Mouse (Mus musculus) embryonic facial prominence, embryonic 12.5 days (tissue): ENCODE measurements around the gene Trcg1. TPM values are rescaled to one million over a fixed set of nuclear protein-coding genes. Genes with fewer than 3 reads are reported as not detected.
"Not testable (repeated sequence)": the region's sequence is repeated elsewhere in the genome, so short reads cannot be mapped to it uniquely, and the experiment has no call there.

Source experiments
- ATAC-seq: fragments of 200-750 bp; cut with Nextera tagmentation; 2 replicates; pipeline ENCODE4 v1.8.0; 2017; ENCODE audit not compliant: insufficient number of reproducible peaks, insufficient read depth, low FRiP score, low TSS enrichment
- H3K27ac ChIP-seq: fragments of 300-500 bp; sonication (generic); 2 replicates; pipeline ENCODE4 v1.5.1; 2016; ENCODE audit warnings: mild to moderate bottlenecking
- H3K27me3 ChIP-seq: fragments of 300-500 bp; sonication (generic); 2 replicates; pipeline ENCODE4 v1.6.1; 2016; ENCODE audit warnings: mild to moderate bottlenecking, moderate library complexity
- H3K36me3 ChIP-seq: fragments of 300-500 bp; sonication (generic); 2 replicates; pipeline ENCODE4 v1.6.1; 2016; ENCODE audit warnings: mild to moderate bottlenecking
- H3K4me1 ChIP-seq: fragments of 300-500 bp; sonication (generic); 2 replicates; pipeline ENCODE4 v1.6.1; 2016
- H3K4me2 ChIP-seq: fragments of 300-500 bp; sonication (generic); replicated peaks from 2 replicates; pipeline ENCODE4 v1.6.1; 2016; ENCODE audit warnings: mild to moderate bottlenecking, moderate library complexity
- H3K4me3 ChIP-seq: fragments of 300-500 bp; sonication (generic); 2 replicates; pipeline ENCODE4 v1.5.1; 2016; ENCODE audit warnings: mild to moderate bottlenecking
- H3K9ac ChIP-seq: fragments of 300-500 bp; sonication (generic); 2 replicates; pipeline ENCODE4 v1.6.1; 2016; ENCODE audit warnings: mild to moderate bottlenecking, moderate library complexity
- H3K9me3 ChIP-seq: fragments of 300-500 bp; sonication (generic); 2 replicates; pipeline ENCODE4 v1.6.1; 2016; ENCODE audit warnings: mild to moderate bottlenecking, moderate library complexity
- WGBS: fragments of 180-500 bp; shearing (Covaris S2); methylation state at CpG from one replicate; pipeline ENCODE4 v1.1.7; 2016; 5-methylcytosine and 5-hydroxymethylcytosine counted together
- polyA plus RNA-seq: library from polyadenylated mRNA; unstranded; fragments of >200 nt; fragmentation: Nextera tagmentation; extraction: Ambion mirVana; gene quantifications from 2 replicates; pipeline ENCODE4 v1.2.1, GENCODE M21; 2016

The Trcg1 gene
- not detected in 2 replicates for polyA plus RNA-seq

- WGBS: 85% methylated on average over 2 of the region's 2 CpGs
Observed at GRCm38 (mm10) chr9:57236256-57236655, at the start of gene Trcg1. Gene Trcg1 (plus strand): TSS chr9:57236556.

GRCm38 (mm10) chr9:57196708-57197107 is 39.6 kb upstream of the Trcg1 start:
- no peak overlapping the region for H3K4me3 ChIP-seq
- no peak for ATAC-seq
- peaks cover 3% of the 10 kb centered on the region; the same call in 1 of the 2 replicates for H3K27me3 ChIP-seq
- no peak overlapping the region for H3K4me2 ChIP-seq
- WGBS: 62% methylated on average over 3 of the region's 3 CpGs
- H3K36me3 ChIP-seq: no peaks in the 10 kb centered on the region
- H3K4me1 ChIP-seq: no peaks in the 10 kb centered on the region
- no peak overlapping the region for H3K9ac ChIP-seq
- no peak overlapping the region for H3K27ac ChIP-seq
- H3K9me3 ChIP-seq: no peaks in the 10 kb centered on the region

More at GRCm38 (mm10) chr9:57236256-57236655, at the start of gene Trcg1:
- Histone ChIP-seq H3K4me3 (no peak within 1 kb of the TSS), H3K36me3 (no peaks in the 10 kb centered on the region), H3K9me3 (no peaks in the 10 kb centered on the region), H3K27ac (no peak within 1 kb of the TSS), H3K4me1 (no peaks in the 10 kb centered on the region), H3K4me2 (no peak within 1 kb of the TSS), H3K9ac (no peak within 1 kb of the TSS), H3K27me3 (no peaks in the 10 kb centered on the region)
- no peak for ATAC-seq

- no peak overlapping the region for H3K9ac ChIP-seq
- 70% methylated on average over 8 of the region's 8 CpGs for WGBS
- no peak overlapping the region for H3K4me3 ChIP-seq
- H3K9me3 ChIP-seq: no peaks in the 10 kb centered on the region
- peaks cover 3% of the 10 kb centered on the region; the same call in 1 of the 2 replicates for H3K27me3 ChIP-seq
- no peaks in the 10 kb centered on the region for H3K36me3 ChIP-seq
- H3K4me2 ChIP-seq: no peak overlapping the region
- no peaks in the 10 kb centered on the region for H3K4me1 ChIP-seq
- ATAC-seq: no peak
- no peak overlapping the region for H3K27ac ChIP-seq
Observed at GRCm38 (mm10) chr9:57197414-57197813, 38.9 kb upstream of the Trcg1 start.

- Histone ChIP-seq H3K9ac (no peak overlapping the region), H3K4me2 (no peak overlapping the region), H3K27ac (no peak overlapping the region), H3K27me3 (no peaks in the 10 kb centered on the region), H3K9me3 (no peaks in the 10 kb centered on the region), H3K36me3 (no peaks in the 10 kb centered on the region), H3K4me1 (no peaks in the 10 kb centered on the region), H3K4me3 (no peak overlapping the region)
- WGBS: 79% methylated on average over 7 of the region's 7 CpGs
- no peak for ATAC-seq
Observed at GRCm38 (mm10) chr9:57202981-57203380, 33.4 kb upstream of the Trcg1 start.

- H3K4me3 ChIP-seq, H3K4me1 ChIP-seq, ATAC-seq, H3K27me3 ChIP-seq, H3K9ac ChIP-seq, H3K9me3 ChIP-seq, H3K36me3 ChIP-seq, H3K27ac ChIP-seq, H3K4me2 ChIP-seq: not testable (repeated sequence)
- WGBS: 84% methylated on average over 13 of the region's 13 CpGs
Observed at GRCm38 (mm10) chr9:57203571-57203970, 32.8 kb upstream of the Trcg1 start.

GRCm38 (mm10) chr9:57206896-57207295 is 29.5 kb upstream of the Trcg1 start:
- H3K27me3 ChIP-seq: no peaks in the 10 kb centered on the region
- H3K36me3 ChIP-seq: no peaks in the 10 kb centered on the region
- no peaks in the 10 kb centered on the region for H3K9me3 ChIP-seq
- H3K9ac ChIP-seq: no peak overlapping the region
- no peak for ATAC-seq
- H3K4me3 ChIP-seq: no peak overlapping the region
- 72% methylated on average over 2 of the region's 2 CpGs for WGBS
- no peaks in the 10 kb centered on the region for H3K4me1 ChIP-seq
- no peak overlapping the region for H3K27ac ChIP-seq
- H3K4me2 ChIP-seq: no peak overlapping the region

- ATAC-seq: no peak
- 31% methylated on average over 3 of the region's 3 CpGs for WGBS
- H3K9ac ChIP-seq: no peak overlapping the region
Observed at GRCm38 (mm10) chr9:57209316-57209715, 27.0 kb upstream of the Trcg1 start.

GRCm38 (mm10) chr9:57212448-57213222 is 23.7 kb upstream of the Trcg1 start:
- WGBS: 62% methylated on average over 9 of the region's 9 CpGs
- no peak overlapping the region for H3K27ac ChIP-seq
- ATAC-seq: no peak

More at GRCm38 (mm10) chr9:57209316-57209715, 27.0 kb upstream of the Trcg1 start:
- H3K36me3 ChIP-seq: no peaks in the 10 kb centered on the region
- H3K4me3 ChIP-seq: no peak overlapping the region
- no peaks in the 10 kb centered on the region for H3K27me3 ChIP-seq
- H3K9me3 ChIP-seq: no peaks in the 10 kb centered on the region
- H3K27ac ChIP-seq: no peak overlapping the region
- H3K4me2 ChIP-seq: no peak overlapping the region
- no peaks in the 10 kb centered on the region for H3K4me1 ChIP-seq

GRCm38 (mm10) chr9:57214500-57214899 is 21.9 kb upstream of the Trcg1 start:
- H3K36me3 ChIP-seq: no peaks in the 10 kb centered on the region
- H3K9ac ChIP-seq: no peak overlapping the region
- H3K27ac ChIP-seq: no peak overlapping the region
- no peaks in the 10 kb centered on the region for H3K4me1 ChIP-seq
- no peak overlapping the region for H3K4me2 ChIP-seq
- no peak for ATAC-seq
- H3K9me3 ChIP-seq: no peaks in the 10 kb centered on the region
- H3K4me3 ChIP-seq: no peak overlapping the region
- 65% methylated on average over 6 of the region's 6 CpGs for WGBS
- no peaks in the 10 kb centered on the region for H3K27me3 ChIP-seq

More at GRCm38 (mm10) chr9:57212448-57213222, 23.7 kb upstream of the Trcg1 start:
- H3K9me3 ChIP-seq: no peaks in the 10 kb centered on the region
- no peaks in the 10 kb centered on the region for H3K36me3 ChIP-seq
- H3K27me3 ChIP-seq: no peaks in the 10 kb centered on the region
- H3K4me3 ChIP-seq: no peak overlapping the region
- no peak overlapping the region for H3K9ac ChIP-seq
- H3K4me2 ChIP-seq: no peak overlapping the region
- no peaks in the 10 kb centered on the region for H3K4me1 ChIP-seq

- H3K4me3 ChIP-seq: no peak overlapping the region
- H3K27ac ChIP-seq: no peak overlapping the region
- WGBS: 72% methylated on average over 6 of the region's 6 CpGs
- no peak for ATAC-seq
- no peaks in the 10 kb centered on the region for H3K9me3 ChIP-seq
- no peaks in the 10 kb centered on the region for H3K4me1 ChIP-seq
- H3K9ac ChIP-seq: no peak overlapping the region
- H3K4me2 ChIP-seq: no peak overlapping the region
- H3K36me3 ChIP-seq: no peaks in the 10 kb centered on the region
- no peaks in the 10 kb centered on the region for H3K27me3 ChIP-seq
Observed at GRCm38 (mm10) chr9:57217220-57217619, 19.1 kb upstream of the Trcg1 start.

GRCm38 (mm10) chr9:57218776-57219175 is 17.6 kb upstream of the Trcg1 start:
- no peak for ATAC-seq
- 78% methylated on average over 5 of the region's 5 CpGs for WGBS

GRCm38 (mm10) chr9:57219511-57219910 is 16.8 kb upstream of the Trcg1 start:
- Histone ChIP-seq H3K4me2 (no peak overlapping the region), H3K27me3 (no peaks in the 10 kb centered on the region), H3K27ac (no peak overlapping the region), H3K4me3 (no peak overlapping the region), H3K4me1 (no peaks in the 10 kb centered on the region), H3K9ac (no peak overlapping the region), H3K9me3 (no peaks in the 10 kb centered on the region), H3K36me3 (no peaks in the 10 kb centered on the region)
- WGBS: 86% methylated on average over 1 of the region's 1 CpGs
- no peak for ATAC-seq

More at GRCm38 (mm10) chr9:57218776-57219175, 17.6 kb upstream of the Trcg1 start:
- no peak overlapping the region for H3K27ac ChIP-seq
- H3K4me3 ChIP-seq: no peak overlapping the region
- no peaks in the 10 kb centered on the region for H3K4me1 ChIP-seq
- H3K9me3 ChIP-seq: no peaks in the 10 kb centered on the region
- no peak overlapping the region for H3K4me2 ChIP-seq
- H3K9ac ChIP-seq: no peak overlapping the region
- no peaks in the 10 kb centered on the region for H3K27me3 ChIP-seq
- no peaks in the 10 kb centered on the region for H3K36me3 ChIP-seq
